Mouse (Mus musculus) adrenal gland, postnatal 25 days (tissue): ENCODE measurements around the gene Slc12a1. TPM values are rescaled to one million over a fixed set of nuclear protein-coding genes. Genes with fewer than 3 reads are reported as not detected.
A peak's percentile ranks its signal among the peaks of the same experiment; 100 is the strongest.

Source experiments
- DNase-seq: peaks from one replicate; pipeline ENCODE4 v3.0.0; 2021; ENCODE audit warnings: mixed read lengths
- total RNA-seq: library from RNA; stranded (reverse); gene quantifications from 2 replicates; pipeline ENCODE4 v1.2.3, GENCODE M21; 2021

Slc12a1 gene
- total RNA-seq, 1 experiment from 2014 or later, result not detected

- DNase-seq, result no peak
Observed at GRCm38 (mm10) chr2:125208894-125209596, 56.7 kb downstream of the Slc12a1 start.

- DNase-seq, result no peak
Observed at GRCm38 (mm10) chr2:125211831-125212510, 59.7 kb downstream of the Slc12a1 start.

GRCm38 (mm10) chr2:125214592-125214991 is 62.3 kb downstream of the Slc12a1 start:
- peak; percentile 49 for DNase-seq

GRCm38 (mm10) chr2:125217286-125217685 is 65.0 kb downstream of the Slc12a1 start:
- no peak for DNase-seq

- peak; percentile 9 for DNase-seq
Observed at GRCm38 (mm10) chr2:125218566-125218965, 66.3 kb downstream of the Slc12a1 start.

GRCm38 (mm10) chr2:125219268-125219667 is 67.0 kb downstream of the Slc12a1 start:
- no peak for DNase-seq

- no peak for DNase-seq
Observed at GRCm38 (mm10) chr2:125221673-125222072, 69.4 kb downstream of the Slc12a1 start.

GRCm38 (mm10) chr2:125228472-125229409 is 76.4 kb downstream of the Slc12a1 start:
- no peak for DNase-seq

GRCm38 (mm10) chr2:125232183-125232582 is 79.9 kb downstream of the Slc12a1 start:
- DNase-seq, result no peak

- no peak for DNase-seq
Observed at GRCm38 (mm10) chr2:125233537-125233936, 81.2 kb downstream of the Slc12a1 start.

GRCm38 (mm10) chr2:125234049-125234448 is 81.7 kb downstream of the Slc12a1 start:
- DNase-seq, result no peak

- no peak for DNase-seq
Observed at GRCm38 (mm10) chr2:125245545-125246285, 93.4 kb downstream of the Slc12a1 start.

- no peak for DNase-seq
Observed at GRCm38 (mm10) chr2:125246669-125247068, 94.4 kb downstream of the Slc12a1 start.

GRCm38 (mm10) chr2:125247108-125247961 is 95.0 kb downstream of the Slc12a1 start, which contains the start of gene Dut:
Gene Dut, plus strand, starts transcription at chr2:125247190.
- peak; percentile 92 for DNase-seq

- no peak for DNase-seq
Observed at GRCm38 (mm10) chr2:125247962-125248235, 95.6 kb downstream of the Slc12a1 start.

- DNase-seq, result no peak
Observed at GRCm38 (mm10) chr2:125248256-125248655, 96.0 kb downstream of the Slc12a1 start.

GRCm38 (mm10) chr2:125249339-125249738 is 97.0 kb downstream of the Slc12a1 start:
- no peak for DNase-seq

GRCm38 (mm10) chr2:125249874-125250273 is 97.6 kb downstream of the Slc12a1 start:
- DNase-seq, result no peak

GRCm38 (mm10) chr2:125251781-125252180 is 99.5 kb downstream of the Slc12a1 start:
- no peak for DNase-seq

GRCm38 (mm10) chr2:125252275-125252674 is 100.0 kb downstream of the Slc12a1 start:
- peak; percentile 46 for DNase-seq

- DNase-seq, result no peak
Observed at GRCm38 (mm10) chr2:125253699-125254098, 101.4 kb downstream of the Slc12a1 start.
